Mouse (Mus musculus): ENCODE data around the gene Rnps1. TPM values are rescaled to one million over a fixed set of nuclear protein-coding genes. Genes with fewer than 3 reads are reported as not detected.
A peak's percentile ranks its signal among the peaks of the same experiment; 100 is the strongest.
"Not testable (repeated sequence)": the region's sequence is repeated elsewhere in the genome, so short reads cannot be mapped to it uniquely, and the experiment has no call there.

The Rnps1 gene
- polyA plus RNA-seq, 1 experiment from 2014 or later: 191 TPM

DNA sequence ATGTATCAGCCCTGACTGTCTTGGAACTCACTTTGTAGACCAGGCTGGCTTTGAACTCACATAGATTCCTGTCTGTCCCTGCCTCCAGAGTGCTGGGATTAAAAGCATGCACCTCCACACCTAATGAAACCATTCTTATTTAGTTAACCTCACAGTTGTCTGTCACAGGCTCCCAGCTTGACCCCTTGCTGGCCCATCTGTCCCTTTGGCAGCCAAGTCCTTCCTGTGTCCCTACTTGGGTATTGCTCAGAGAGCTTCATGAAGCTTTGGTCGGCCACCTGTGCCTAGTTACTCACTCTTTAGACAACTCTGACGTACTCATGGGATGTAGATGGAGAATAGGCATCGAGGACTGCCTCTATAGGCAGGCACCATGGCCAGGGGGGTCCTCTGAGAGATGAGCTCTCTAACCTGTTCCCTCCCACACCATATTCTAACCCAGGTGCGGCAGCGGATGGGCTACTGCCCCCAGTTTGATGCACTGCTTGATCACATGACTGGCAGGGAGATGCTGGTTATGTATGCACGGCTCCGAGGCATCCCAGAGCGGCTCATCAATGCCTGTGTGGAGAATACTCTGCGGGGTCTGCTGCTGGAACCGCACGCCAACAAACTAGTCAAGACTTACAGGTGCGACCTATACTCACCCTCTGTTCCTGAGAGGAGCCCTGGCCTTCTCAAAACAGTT is 7.1 kb upstream of the Rnps1 start:
- no peaks in the 10 kb centered on the region for H3K4me1 ChIP-seq (replicated peaks; ENCODE audit: insufficient read depth, low read length)
- no peaks in the 10 kb centered on the region for H3K9me3 ChIP-seq (replicated peaks; ENCODE audit: low read length)
- ATAC-seq (replicated peaks; ENCODE audit: low FRiP score, low read depth) (no peak), DNase-seq (ENCODE audit: low spot score) (no peak)
- H3K4me2 ChIP-seq (ENCODE audit: low read length): no peak overlapping the region
- H3K27ac ChIP-seq: no peak overlapping the region
- 87% methylated on average over 12 of the region's 12 CpGs for WGBS
- no peaks in the 10 kb centered on the region for H3K27me3 ChIP-seq (ENCODE audit: insufficient read depth, low read length)
- TF ChIP-seq CTCF (IDR thresholded peaks at IDR 0.05; ENCODE audit: low read depth): no peak
- no peak overlapping the region for H3K4me3 ChIP-seq (replicated peaks; ENCODE audit: low read depth, low read length)
- H3K9ac ChIP-seq (ENCODE audit: low read depth, low read length): no peak overlapping the region
- H3K36me3 ChIP-seq (ENCODE audit: insufficient read depth, low read length): peaks cover 37% of the 10 kb centered on the region

DNA sequence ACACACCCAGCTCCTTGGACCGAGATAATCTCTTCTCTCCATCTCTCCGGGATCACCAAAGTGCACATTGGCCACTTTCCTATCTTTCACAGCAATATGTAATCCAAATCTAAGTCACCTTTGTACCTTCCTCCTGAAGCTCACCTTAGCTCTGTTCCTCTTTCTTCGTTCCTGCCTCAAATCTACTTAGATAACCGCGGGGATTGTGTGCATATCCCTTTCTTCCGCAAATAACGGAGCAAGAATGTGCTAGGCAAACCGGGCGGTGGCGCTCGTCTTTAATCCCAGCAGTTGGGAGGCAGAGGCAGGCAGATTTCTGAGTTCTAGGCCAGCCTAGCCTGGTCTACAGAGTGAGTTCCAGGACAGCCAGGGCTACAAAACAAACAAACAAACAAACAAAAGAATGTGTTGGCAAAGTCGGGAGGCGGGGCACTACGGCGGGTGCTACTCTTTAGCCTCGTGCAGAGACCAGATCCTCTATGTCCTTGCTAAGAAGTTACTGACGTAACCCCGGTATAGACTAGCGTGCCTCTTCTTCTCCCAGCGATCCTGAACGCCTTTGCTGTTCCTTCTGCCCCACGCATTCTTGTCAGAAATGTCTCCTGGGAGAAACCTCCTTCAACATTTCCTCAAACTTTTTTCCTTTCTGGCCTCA is 681 bp upstream of the Rnps1 start:
- DNase-seq (ENCODE audit: low spot score): peak; percentile 10
- ATAC-seq (replicated peaks; ENCODE audit: low FRiP score, low read depth): peak; percentile 26
- H3K27me3 ChIP-seq (ENCODE audit: insufficient read depth, low read length): no peaks in the 10 kb centered on the region
- H3K4me3 ChIP-seq (replicated peaks; ENCODE audit: low read depth, low read length): peak overlapping the region; percentile 44
- H3K4me1 ChIP-seq (replicated peaks; ENCODE audit: insufficient read depth, low read length): peaks cover 14% of the 10 kb centered on the region; the same call in 1 of the 2 replicates
- H3K9me3 ChIP-seq (replicated peaks; ENCODE audit: low read length): no peaks in the 10 kb centered on the region
- H3K4me2 ChIP-seq (ENCODE audit: low read length): peak overlapping the region; percentile 65
- TF ChIP-seq CTCF (IDR thresholded peaks at IDR 0.05; ENCODE audit: low read depth): peak; percentile 27; the same call in 1 of the 2 replicates
- peaks cover 20% of the 10 kb centered on the region for H3K36me3 ChIP-seq (ENCODE audit: insufficient read depth, low read length)
- H3K27ac ChIP-seq: peak overlapping the region; percentile 88
- peak overlapping the region; percentile 67 for H3K9ac ChIP-seq (ENCODE audit: low read depth, low read length)
- 29% methylated on average over 22 of the region's 22 CpGs for WGBS

DNA sequence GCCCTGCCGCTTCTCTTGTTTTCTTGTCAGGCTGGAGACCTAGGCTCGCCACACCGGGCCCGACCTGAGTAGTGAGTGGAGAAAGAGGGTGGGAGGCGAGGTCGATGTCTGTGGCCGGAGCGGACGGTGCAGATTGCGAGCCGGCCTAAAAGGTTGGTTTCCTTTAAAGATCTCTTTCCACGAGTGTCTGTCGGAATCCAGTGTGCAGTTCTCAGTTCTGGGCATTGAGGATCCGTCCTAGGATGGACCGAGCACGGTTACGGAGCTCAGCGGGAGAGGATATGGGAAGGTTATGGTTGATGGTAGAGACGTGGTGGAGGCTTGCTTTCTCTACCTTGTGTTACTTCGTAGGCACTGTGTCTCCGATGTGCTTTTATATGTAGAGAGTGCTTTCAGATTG is 646 bp downstream of the Rnps1 start:
- H3K27me3 ChIP-seq (ENCODE audit: insufficient read depth, low read length): no peaks in the 10 kb centered on the region
- peak overlapping the region; percentile 88 for H3K27ac ChIP-seq
- H3K9me3 ChIP-seq (replicated peaks; ENCODE audit: low read length): no peaks in the 10 kb centered on the region
- ATAC-seq (replicated peaks; ENCODE audit: low FRiP score, low read depth) (0 out of 2 replicates have a peak, but pooled peaks have one; percentile 1), DNase-seq (ENCODE audit: low spot score) (peak; percentile 12)
- H3K4me2 ChIP-seq (ENCODE audit: low read length): peak overlapping the region; percentile 80
- WGBS: under 1% methylated on average over 21 of the region's 21 CpGs
- H3K36me3 ChIP-seq (ENCODE audit: insufficient read depth, low read length): peaks cover 18% of the 10 kb centered on the region
- no peak for TF ChIP-seq CTCF (IDR thresholded peaks at IDR 0.05; ENCODE audit: low read depth)
- peak overlapping the region; percentile 91 for H3K9ac ChIP-seq (ENCODE audit: low read depth, low read length)
- H3K4me1 ChIP-seq (replicated peaks; ENCODE audit: insufficient read depth, low read length): peaks cover 14% of the 10 kb centered on the region; the same call in 1 of the 2 replicates
- peak overlapping the region; percentile 87 for H3K4me3 ChIP-seq (replicated peaks; ENCODE audit: low read depth, low read length)

DNA sequence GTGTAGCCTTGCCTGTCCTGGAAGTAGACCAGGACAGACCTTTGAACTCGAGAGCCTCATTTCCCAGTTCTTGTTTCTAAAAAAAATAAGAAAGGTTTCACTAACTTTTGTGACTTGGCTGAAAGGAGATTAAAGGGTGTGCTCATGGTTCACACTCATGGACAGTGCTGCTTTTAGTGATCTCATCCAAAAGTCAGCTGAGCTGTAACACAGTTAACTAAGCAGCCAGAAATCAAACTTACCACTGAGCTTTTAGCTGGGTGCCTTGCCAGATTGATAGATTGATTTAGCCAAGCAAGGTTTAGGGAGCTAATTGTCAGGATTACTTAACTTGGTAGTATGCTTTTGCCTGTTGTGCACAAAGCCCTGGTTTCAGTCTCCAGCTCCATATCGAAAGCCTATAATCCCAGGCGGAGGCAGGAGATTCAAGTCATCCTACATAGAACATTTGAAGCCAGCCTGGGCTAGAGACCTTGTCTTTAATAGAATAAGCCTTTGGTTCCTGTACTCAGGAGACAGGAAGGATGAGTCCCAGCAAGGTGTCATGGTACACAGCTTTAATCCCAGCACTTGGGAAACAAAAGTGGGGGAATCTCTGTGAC is 1.8 kb downstream of the Rnps1 start:
- Histone ChIP-seq H3K27ac (no peak overlapping the region), H3K9me3 (replicated peaks; ENCODE audit: low read length) (no peaks in the 10 kb centered on the region), H3K4me2 (ENCODE audit: low read length) (peak overlapping the region; percentile 80), H3K27me3 (ENCODE audit: insufficient read depth, low read length) (no peaks in the 10 kb centered on the region), H3K9ac (ENCODE audit: low read depth, low read length) (peak overlapping the region; percentile 91), H3K4me3 (replicated peaks; ENCODE audit: low read depth, low read length) (peak overlapping the region; percentile 87; the same call in 1 of the 2 replicates), H3K4me1 (replicated peaks; ENCODE audit: insufficient read depth, low read length) (peaks cover 14% of the 10 kb centered on the region; the same call in 1 of the 2 replicates), H3K36me3 (ENCODE audit: insufficient read depth, low read length) (peaks cover 25% of the 10 kb centered on the region)
- WGBS: 81% methylated on average over 3 of the region's 3 CpGs
- ATAC-seq (replicated peaks; ENCODE audit: low FRiP score, low read depth): no peak
- no peak for TF ChIP-seq CTCF (IDR thresholded peaks at IDR 0.05; ENCODE audit: low read depth)
- DNase-seq (ENCODE audit: low spot score): no peak

DNA sequence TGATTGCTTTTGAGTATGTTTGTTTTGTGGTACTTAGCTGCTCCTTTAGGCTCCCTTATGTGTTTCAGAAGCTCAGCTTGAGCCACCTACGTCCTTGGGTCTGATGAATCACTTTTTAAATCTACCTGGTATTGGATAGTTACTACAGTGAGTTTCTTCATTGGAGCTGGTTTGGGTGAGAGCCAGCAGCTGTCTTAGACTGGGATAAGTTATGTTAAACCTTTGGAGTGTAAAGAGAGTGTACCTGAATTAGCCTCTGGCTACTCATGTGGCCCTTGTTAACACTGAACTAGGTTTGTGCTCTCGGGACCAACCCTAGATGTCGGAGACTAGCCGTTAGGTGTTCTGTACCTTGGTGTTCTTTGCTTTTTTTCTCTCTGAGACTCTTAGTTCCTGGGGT is 8.7 kb downstream of the Rnps1 start:
- ATAC-seq (replicated peaks; ENCODE audit: low FRiP score, low read depth): no peak
- no peak for TF ChIP-seq CTCF (IDR thresholded peaks at IDR 0.05; ENCODE audit: low read depth)
- no peak overlapping the region for H3K4me3 ChIP-seq (replicated peaks; ENCODE audit: low read depth, low read length)

DNA sequence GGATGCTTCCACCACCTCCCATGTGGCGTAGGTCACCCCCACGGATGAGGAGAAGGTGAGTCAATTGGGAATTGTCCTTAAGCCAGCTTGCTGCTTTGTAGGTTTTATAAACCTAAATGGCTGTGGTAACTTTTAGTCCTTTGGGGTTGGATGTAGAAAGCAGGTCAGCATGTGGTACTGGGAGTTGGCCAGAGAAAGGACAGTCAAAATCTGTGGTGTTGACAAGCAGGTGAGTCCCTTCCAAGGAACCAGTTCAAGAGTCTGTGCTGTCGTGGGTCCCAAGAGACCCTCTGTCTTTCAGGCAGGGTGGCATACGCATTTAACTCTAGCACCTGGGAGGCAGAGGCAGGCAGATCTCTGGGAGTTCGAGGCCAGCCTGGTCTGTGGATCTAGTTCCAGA is 10.1 kb downstream of the Rnps1 start:
- Histone ChIP-seq H3K4me3 (replicated peaks; ENCODE audit: low read depth, low read length) (no peak overlapping the region), H3K27ac (no peak overlapping the region), H3K27me3 (ENCODE audit: insufficient read depth, low read length) (no peaks in the 10 kb centered on the region), H3K4me2 (ENCODE audit: low read length) (no peak overlapping the region), H3K36me3 (ENCODE audit: insufficient read depth, low read length) (peaks cover 41% of the 10 kb centered on the region), H3K4me1 (replicated peaks; ENCODE audit: insufficient read depth, low read length) (no peaks in the 10 kb centered on the region), H3K9ac (ENCODE audit: low read depth, low read length) (no peak overlapping the region), H3K9me3 (replicated peaks; ENCODE audit: low read length) (no peaks in the 10 kb centered on the region)
- no peak for TF ChIP-seq CTCF (IDR thresholded peaks at IDR 0.05; ENCODE audit: low read depth)
- DNase-seq (ENCODE audit: low spot score) (no peak), ATAC-seq (replicated peaks; ENCODE audit: low FRiP score, low read depth) (no peak)
- 92% methylated on average over 5 of the region's 5 CpGs for WGBS

More for the DNA sequence above, 8.7 kb downstream of the Rnps1 start:
- DNase-seq (ENCODE audit: low spot score): no peak
- H3K27ac ChIP-seq: no peak overlapping the region
- H3K9me3 ChIP-seq (replicated peaks; ENCODE audit: low read length): no peaks in the 10 kb centered on the region
- H3K27me3 ChIP-seq (ENCODE audit: insufficient read depth, low read length): no peaks in the 10 kb centered on the region
- H3K9ac ChIP-seq (ENCODE audit: low read depth, low read length): no peak overlapping the region
- 89% methylated on average over 4 of the region's 4 CpGs for WGBS
- no peaks in the 10 kb centered on the region for H3K4me1 ChIP-seq (replicated peaks; ENCODE audit: insufficient read depth, low read length)
- H3K4me2 ChIP-seq (ENCODE audit: low read length): no peak overlapping the region
- H3K36me3 ChIP-seq (ENCODE audit: insufficient read depth, low read length): peaks cover 51% of the 10 kb centered on the region

DNA sequence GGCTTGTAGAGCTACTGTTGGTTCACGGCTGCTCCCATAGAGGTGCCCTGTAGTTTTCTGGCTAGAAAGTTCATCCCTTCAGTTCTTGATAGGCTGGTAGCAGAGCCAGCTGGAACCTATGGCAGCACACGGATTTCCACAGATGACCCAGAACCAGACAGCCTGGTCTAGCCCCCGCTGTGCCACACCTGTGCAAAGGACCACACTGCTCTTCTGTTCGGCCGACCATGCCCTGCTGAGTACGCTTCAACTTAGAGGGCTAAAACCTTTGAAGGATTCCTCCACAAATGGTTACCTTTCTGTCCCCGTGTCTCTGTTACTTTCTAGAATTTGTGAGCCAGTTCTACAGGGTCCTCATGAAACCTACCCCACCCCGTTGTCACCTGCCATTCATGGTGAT is 11.0 kb downstream of the Rnps1 start:
- H3K27me3 ChIP-seq (ENCODE audit: insufficient read depth, low read length); H3K4me3 ChIP-seq (replicated peaks; ENCODE audit: low read depth, low read length); H3K4me1 ChIP-seq (replicated peaks; ENCODE audit: insufficient read depth, low read length); DNase-seq (ENCODE audit: low spot score); ATAC-seq (replicated peaks; ENCODE audit: low FRiP score, low read depth); H3K4me2 ChIP-seq (ENCODE audit: low read length); H3K9me3 ChIP-seq (replicated peaks; ENCODE audit: low read length); H3K9ac ChIP-seq (ENCODE audit: low read depth, low read length); H3K27ac ChIP-seq: not testable (repeated sequence)
- H3K36me3 ChIP-seq (ENCODE audit: insufficient read depth, low read length): peaks cover 35% of the 10 kb centered on the region
- 97% methylated on average over 4 of the region's 8 CpGs for WGBS
